Mouse (Mus musculus): ENCODE results near the gene Nol10. TPM values are rescaled to one million over a fixed set of nuclear protein-coding genes. Genes with fewer than 3 reads are reported as not detected.

Gene Nol10
- polyA plus RNA-seq, 1 experiment from 2014 or later, result 22.2 TPM

DNA sequence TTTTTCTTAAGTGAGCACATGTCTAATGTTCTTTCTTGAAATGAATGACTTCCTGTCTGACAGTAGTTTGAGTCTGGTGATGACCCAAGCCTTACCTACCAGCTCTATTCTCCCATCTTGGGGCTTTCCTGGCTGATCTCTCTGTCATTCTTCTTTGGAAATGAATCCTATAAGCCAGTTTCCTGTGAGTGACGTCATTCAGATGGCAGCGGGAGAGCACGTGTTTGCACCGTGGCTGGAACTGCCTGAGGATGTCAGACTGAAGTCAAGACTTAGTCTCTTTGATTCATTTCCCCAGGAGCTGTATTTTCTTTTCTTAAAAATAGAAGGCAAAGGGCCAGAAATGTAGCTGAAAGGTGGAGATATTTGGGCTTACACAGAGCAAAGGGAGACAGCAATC is 42.3 kb downstream of the Nol10 start:
- H3K27me3 ChIP-seq, result no peaks in the 10 kb centered on the region
- H3K4me3 ChIP-seq, result no peak overlapping the region
- 52% methylated on average over 4 of the region's 4 CpGs for WGBS
- no peak overlapping the region for H3K27ac ChIP-seq (replicated peaks)
- no peaks in the 10 kb centered on the region for H3K4me1 ChIP-seq
- no peak for ATAC-seq (replicated peaks)
- no peak overlapping the region for H3K4me2 ChIP-seq (replicated peaks)
- H3K9ac ChIP-seq (replicated peaks), result no peak overlapping the region
- H3K9me3 ChIP-seq, result no peaks in the 10 kb centered on the region
- H3K36me3 ChIP-seq, result no peaks in the 10 kb centered on the region

DNA sequence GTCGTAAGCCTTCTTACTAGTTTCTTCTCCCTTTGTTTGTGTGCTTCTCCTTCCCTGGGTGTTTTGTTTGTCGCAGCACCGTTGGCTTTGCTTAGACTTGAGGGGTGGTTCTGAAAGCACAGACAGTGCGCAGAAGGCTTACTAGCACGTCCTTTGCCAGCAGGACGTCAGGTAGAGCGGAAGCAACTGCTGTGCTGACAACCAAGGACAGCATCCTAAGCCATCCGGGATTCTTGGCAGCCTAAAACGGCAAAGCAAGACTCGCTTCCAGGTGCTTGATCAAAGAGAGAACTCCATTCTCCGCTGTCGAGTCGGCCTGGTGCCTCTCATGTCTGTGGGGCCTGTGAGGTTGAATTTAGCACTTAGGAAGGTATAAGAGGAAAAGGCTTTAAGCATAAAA is 44.9 kb downstream of the Nol10 start:
- Histone ChIP-seq H3K36me3 (no peaks in the 10 kb centered on the region), H3K4me2 (replicated peaks) (no peak overlapping the region), H3K9ac (replicated peaks) (no peak overlapping the region), H3K4me3 (no peak overlapping the region), H3K27ac (replicated peaks) (0 out of 2 replicates have a peak overlapping the region, but pooled peaks have one; percentile 15), H3K9me3 (no peaks in the 10 kb centered on the region), H3K27me3 (no peaks in the 10 kb centered on the region), H3K4me1 (peaks cover 8% of the 10 kb centered on the region)
- no peak for ATAC-seq (replicated peaks)
- WGBS, result 68% methylated on average over 13 of the region's 13 CpGs

DNA sequence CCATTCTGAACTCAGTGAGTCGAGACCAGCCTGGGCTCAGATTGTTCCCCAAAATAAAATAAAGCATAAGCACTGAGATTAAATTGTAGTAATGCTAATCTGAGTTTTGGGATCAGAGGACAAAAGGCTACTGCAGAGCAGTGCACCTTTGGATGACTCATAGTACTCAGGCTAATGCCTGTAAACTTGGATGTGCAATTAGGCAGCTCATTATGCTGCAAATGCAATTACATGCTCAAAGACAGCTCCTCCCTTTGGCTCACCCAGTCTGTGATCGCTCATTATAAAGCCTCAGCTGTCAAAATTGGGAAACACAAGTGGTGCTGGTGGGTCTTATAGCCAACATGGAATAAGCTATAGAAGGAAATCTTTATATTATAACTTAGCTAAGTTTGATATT is 48.9 kb downstream of the Nol10 start:
- Histone ChIP-seq H3K4me3 (no peak overlapping the region), H3K27ac (replicated peaks) (no peak overlapping the region), H3K9me3 (no peaks in the 10 kb centered on the region), H3K4me2 (replicated peaks) (no peak overlapping the region), H3K27me3 (no peaks in the 10 kb centered on the region), H3K4me1 (peaks cover 8% of the 10 kb centered on the region), H3K9ac (replicated peaks) (no peak overlapping the region), H3K36me3 (no peaks in the 10 kb centered on the region)
- ATAC-seq (replicated peaks), result peak; percentile 93
- WGBS, result 22% methylated on average over 2 of the region's 2 CpGs

DNA sequence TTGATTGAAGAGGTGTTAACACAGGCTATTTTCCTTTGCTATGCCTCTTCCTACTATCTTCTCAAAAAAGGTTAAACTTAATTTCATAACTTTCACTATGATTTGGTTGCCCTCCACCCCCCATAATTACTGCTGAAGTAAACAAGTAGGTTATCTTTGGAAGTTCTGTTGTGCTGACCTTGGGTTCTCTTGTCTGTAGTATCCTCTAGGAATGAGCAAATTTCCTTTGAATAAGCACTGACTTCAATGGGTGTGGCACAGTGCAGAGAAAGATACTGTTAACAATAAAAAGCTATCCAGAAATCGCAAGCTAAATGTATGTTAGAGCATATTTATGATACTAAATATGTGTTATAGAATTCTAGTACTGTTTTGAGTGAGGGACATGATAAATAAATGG is 53.2 kb downstream of the Nol10 start:
- Histone ChIP-seq H3K27me3 (no peaks in the 10 kb centered on the region), H3K4me1 (peaks cover 8% of the 10 kb centered on the region), H3K36me3 (peaks cover 21% of the 10 kb centered on the region), H3K9ac (replicated peaks) (no peak overlapping the region), H3K4me3 (no peak overlapping the region), H3K9me3 (no peaks in the 10 kb centered on the region), H3K27ac (replicated peaks) (no peak overlapping the region), H3K4me2 (replicated peaks) (no peak overlapping the region)
- no peak for ATAC-seq (replicated peaks)
- WGBS, result 96% methylated on average over 1 of the region's 1 CpGs

DNA sequence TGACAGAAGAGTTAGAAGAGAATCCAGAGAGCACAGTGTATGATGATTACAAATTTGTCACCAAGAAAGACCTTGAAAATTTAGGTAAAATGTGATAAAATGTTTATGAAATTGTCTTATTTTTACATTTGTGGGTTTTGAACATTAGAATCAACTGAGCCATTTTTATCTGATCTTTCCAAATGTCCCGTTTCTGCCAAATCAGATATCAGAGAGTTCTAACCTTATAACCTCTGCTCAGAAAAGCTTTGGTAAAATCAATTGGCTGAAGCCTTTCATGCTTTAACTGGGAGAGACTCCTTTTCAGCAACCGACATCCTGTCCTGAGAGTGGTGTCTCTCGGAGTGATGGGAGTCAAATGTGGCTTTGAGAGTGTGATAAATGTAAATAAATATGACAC is 53.9 kb downstream of the Nol10 start:
- H3K36me3 ChIP-seq, result peaks cover 21% of the 10 kb centered on the region
- ATAC-seq (replicated peaks), result no peak
- no peaks in the 10 kb centered on the region for H3K27me3 ChIP-seq
- no peak overlapping the region for H3K4me3 ChIP-seq
- H3K27ac ChIP-seq (replicated peaks), result no peak overlapping the region
- H3K4me1 ChIP-seq, result peaks cover 5% of the 10 kb centered on the region
- WGBS, result 87% methylated on average over 3 of the region's 3 CpGs
- H3K4me2 ChIP-seq (replicated peaks), result no peak overlapping the region
- H3K9me3 ChIP-seq, result no peaks in the 10 kb centered on the region
- no peak overlapping the region for H3K9ac ChIP-seq (replicated peaks)

DNA sequence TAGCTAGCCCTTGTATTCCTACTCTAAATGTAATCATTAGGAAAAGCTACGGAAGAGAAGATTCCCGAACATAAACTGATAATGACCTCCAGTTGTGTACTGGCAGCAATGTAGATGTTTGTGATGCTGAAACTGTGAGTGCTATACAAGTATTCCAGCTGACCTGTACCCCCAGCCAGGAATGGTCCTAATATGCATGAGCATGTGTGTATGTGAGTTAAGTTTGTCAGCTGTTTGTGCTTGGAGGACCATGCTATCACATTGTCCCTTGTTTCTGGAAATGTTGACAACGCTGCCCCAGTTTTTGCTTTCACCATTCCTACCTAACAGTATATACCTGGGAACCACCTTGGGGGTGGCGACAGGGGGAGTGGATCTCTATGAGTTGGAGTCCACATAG is 55.7 kb downstream of the Nol10 start:
- no peak overlapping the region for H3K4me3 ChIP-seq
- no peaks in the 10 kb centered on the region for H3K4me1 ChIP-seq
- H3K27ac ChIP-seq (replicated peaks), result no peak overlapping the region
- no peak overlapping the region for H3K9ac ChIP-seq (replicated peaks)
- no peaks in the 10 kb centered on the region for H3K9me3 ChIP-seq
- H3K36me3 ChIP-seq, result peaks cover 33% of the 10 kb centered on the region
- no peaks in the 10 kb centered on the region for H3K27me3 ChIP-seq
- WGBS, result 97% methylated on average over 4 of the region's 4 CpGs
- H3K4me2 ChIP-seq (replicated peaks), result no peak overlapping the region
- no peak for ATAC-seq (replicated peaks)

DNA sequence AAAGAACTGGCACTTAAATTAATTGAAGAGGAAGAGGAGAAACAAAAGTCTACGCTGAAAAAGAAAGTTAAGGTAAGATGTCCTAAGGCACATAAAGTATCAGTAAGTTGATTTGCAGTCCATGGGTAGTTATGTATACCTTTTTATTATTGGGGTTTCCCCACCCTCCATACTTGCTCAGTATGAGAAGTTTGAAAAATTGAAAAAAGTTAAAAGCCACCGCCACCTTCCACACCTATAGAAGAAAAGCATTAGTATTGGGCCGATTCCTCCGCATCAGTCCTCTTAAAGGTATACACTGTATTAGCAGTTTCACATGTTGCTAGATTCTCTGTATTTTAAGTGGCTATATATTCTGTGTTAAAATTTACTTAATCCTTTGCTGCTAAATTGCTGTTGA is 58.6 kb downstream of the Nol10 start:
- no peak for ATAC-seq (replicated peaks)
- H3K27ac ChIP-seq (replicated peaks), result no peak overlapping the region
- H3K4me3 ChIP-seq, result no peak overlapping the region
- H3K4me1 ChIP-seq, result no peaks in the 10 kb centered on the region
- peaks cover 33% of the 10 kb centered on the region for H3K36me3 ChIP-seq
- 98% methylated on average over 4 of the region's 4 CpGs for WGBS
- no peak overlapping the region for H3K9ac ChIP-seq (replicated peaks)
- no peaks in the 10 kb centered on the region for H3K9me3 ChIP-seq
- H3K4me2 ChIP-seq (replicated peaks), result no peak overlapping the region
- H3K27me3 ChIP-seq, result no peaks in the 10 kb centered on the region

DNA sequence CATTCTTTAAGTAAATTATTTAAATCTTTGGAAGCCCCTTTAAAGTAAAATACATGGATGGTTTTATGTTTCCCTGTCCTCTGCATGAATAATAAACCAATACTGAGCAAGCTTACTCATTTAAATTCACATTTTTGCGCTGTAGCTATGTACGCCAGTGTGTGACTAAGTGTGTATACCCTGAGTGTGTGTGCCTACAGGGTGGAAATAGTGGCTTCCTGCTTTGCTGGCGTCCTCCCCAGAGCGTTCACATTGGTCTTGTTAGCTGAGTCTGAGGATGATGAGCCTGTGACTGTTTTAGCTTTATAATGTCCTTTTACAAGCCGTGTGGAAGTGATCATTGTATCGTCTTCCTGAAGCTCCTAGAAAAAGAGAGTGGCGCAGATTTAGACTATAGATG is 60.1 kb downstream of the Nol10 start:
- Histone ChIP-seq H3K36me3 (peaks cover 29% of the 10 kb centered on the region), H3K4me2 (replicated peaks) (no peak overlapping the region), H3K9ac (replicated peaks) (no peak overlapping the region), H3K27ac (replicated peaks) (no peak overlapping the region), H3K4me1 (no peaks in the 10 kb centered on the region), H3K9me3 (no peaks in the 10 kb centered on the region), H3K27me3 (no peaks in the 10 kb centered on the region), H3K4me3 (no peak overlapping the region)
- no peak for ATAC-seq (replicated peaks)
- WGBS, result 94% methylated on average over 7 of the region's 7 CpGs

DNA sequence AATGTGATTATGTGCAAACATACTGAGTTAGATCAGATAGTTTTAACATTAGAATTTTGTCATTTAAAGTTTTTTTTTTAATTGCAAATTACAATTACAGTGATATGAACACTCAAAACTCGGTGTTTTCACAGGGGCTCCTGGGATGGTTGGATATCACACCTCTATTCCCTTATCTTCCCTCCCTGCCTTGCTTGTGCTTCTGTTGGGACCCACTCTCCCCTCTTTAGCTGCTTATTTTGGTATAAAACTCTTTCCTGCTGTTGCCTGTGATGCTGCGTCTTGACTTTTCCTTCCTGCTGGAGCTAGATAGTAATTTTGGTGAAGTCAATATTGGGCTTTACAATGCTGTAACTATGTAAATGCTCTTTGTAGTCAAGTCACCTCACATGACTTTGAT is 63.0 kb downstream of the Nol10 start:
- no peak overlapping the region for H3K4me3 ChIP-seq
- H3K36me3 ChIP-seq, result peaks cover 17% of the 10 kb centered on the region
- no peaks in the 10 kb centered on the region for H3K9me3 ChIP-seq
- no peak overlapping the region for H3K9ac ChIP-seq (replicated peaks)
- WGBS, result 91% methylated on average over 2 of the region's 2 CpGs
- no peak for ATAC-seq (replicated peaks)
- no peak overlapping the region for H3K4me2 ChIP-seq (replicated peaks)
- no peaks in the 10 kb centered on the region for H3K27me3 ChIP-seq
- no peak overlapping the region for H3K27ac ChIP-seq (replicated peaks)
- no peaks in the 10 kb centered on the region for H3K4me1 ChIP-seq

DNA sequence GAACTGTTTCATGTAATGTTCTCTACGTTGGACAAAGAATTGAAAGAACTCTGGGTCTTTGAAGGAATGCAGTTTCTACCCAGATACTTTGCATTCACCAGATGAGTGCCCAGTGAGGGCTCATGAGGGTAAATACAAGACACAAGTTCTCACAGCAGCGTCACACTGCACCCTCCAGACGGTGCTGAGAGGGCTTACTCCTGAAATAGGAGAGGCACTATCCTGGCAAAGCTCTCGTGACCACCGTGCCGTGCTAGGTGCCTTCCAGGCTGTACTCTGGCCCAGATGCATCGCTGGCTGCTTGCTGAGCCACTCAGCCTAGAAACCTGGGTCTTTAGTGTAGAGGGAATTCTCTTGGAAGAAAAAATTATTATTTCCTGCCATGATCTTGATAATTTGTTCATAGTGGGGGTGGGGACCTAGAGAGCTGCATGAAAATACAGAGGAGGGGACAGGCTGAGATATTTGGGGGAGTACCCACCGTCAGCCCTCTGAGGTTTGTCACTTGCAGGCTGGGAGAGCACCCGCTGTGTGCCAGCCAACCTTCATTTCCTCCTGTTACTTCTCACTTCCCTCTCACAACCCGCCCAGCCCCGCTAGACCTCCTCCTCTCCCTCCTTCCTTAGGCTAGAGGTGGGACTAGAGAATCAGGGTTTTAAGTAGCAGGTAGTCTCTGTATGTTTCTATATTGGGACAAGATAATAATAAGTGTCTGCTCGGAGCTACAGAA is 63.7 kb downstream of the Nol10 start:
- no peak for ATAC-seq (replicated peaks)
- no peaks in the 10 kb centered on the region for H3K27me3 ChIP-seq
- no peak overlapping the region for H3K4me2 ChIP-seq (replicated peaks)
- H3K27ac ChIP-seq (replicated peaks), result no peak overlapping the region
- H3K4me1 ChIP-seq, result no peaks in the 10 kb centered on the region
- peaks cover 22% of the 10 kb centered on the region for H3K36me3 ChIP-seq
- H3K4me3 ChIP-seq, result no peak overlapping the region
- WGBS, result 84% methylated on average over 12 of the region's 12 CpGs
- no peak overlapping the region for H3K9ac ChIP-seq (replicated peaks)
- H3K9me3 ChIP-seq, result no peaks in the 10 kb centered on the region

DNA sequence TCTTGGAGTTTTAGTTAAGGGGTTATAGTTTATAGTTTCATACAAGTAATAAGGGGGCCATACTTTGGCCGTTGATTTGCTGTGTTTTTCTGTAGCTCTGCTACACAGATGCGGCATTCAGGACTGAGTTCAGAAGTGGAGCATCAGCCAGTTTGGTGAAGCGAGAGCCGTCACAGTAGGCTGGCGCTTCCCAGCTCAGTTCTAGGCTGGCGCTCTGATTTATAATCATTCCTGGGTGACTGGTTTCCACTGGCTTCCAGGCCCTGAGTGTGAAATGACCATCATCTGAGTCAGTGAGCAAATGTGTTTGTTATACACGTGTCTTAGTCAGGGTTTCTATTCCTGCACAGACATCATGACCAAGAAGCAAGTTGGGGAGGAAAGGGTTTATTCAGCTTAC is 66.5 kb downstream of the Nol10 start:
- 92% methylated on average over 7 of the region's 7 CpGs for WGBS
- H3K27ac ChIP-seq (replicated peaks), result no peak overlapping the region
- no peak overlapping the region for H3K4me2 ChIP-seq (replicated peaks)
- H3K27me3 ChIP-seq, result no peaks in the 10 kb centered on the region
- no peak overlapping the region for H3K9ac ChIP-seq (replicated peaks)
- no peaks in the 10 kb centered on the region for H3K9me3 ChIP-seq
- no peaks in the 10 kb centered on the region for H3K4me1 ChIP-seq
- H3K4me3 ChIP-seq, result no peak overlapping the region
- H3K36me3 ChIP-seq, result peaks cover 23% of the 10 kb centered on the region
- ATAC-seq (replicated peaks), result no peak

DNA sequence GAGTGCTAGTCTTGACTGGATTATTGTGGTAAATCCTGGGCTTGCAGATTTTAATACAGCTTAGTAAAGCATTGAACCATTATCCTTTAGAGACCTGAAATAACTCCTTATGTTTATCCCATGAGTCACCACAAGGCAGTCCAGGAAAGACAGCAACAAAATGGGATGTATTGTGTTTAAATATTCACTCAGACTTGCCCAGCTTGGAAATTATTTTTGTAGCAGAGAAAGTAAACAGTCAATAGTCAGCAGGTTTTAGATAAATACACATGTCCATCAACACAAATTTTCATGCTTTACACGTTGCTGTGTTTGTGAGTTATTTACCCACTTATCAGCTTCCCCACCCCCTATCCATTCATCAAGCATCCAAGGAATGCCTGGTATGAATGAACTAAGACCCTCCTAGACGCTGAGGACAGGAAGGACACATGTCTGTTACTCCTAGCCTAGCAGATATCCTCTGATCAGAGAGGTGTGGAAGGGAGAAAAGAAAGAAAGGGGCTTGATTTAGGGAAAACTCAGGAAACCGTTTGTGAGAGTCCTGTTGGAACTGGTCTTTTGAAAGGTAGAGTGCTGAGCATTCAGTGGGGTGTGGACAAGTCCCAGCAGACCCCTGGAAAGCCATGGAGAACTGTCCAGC is 72.0 kb downstream of the Nol10 start:
- no peak overlapping the region for H3K27ac ChIP-seq (replicated peaks)
- no peak overlapping the region for H3K4me3 ChIP-seq
- WGBS, result 56% methylated on average over 3 of the region's 3 CpGs
- H3K4me2 ChIP-seq (replicated peaks), result no peak overlapping the region
- ATAC-seq (replicated peaks), result no peak
- H3K9ac ChIP-seq (replicated peaks), result no peak overlapping the region
- H3K36me3 ChIP-seq, result peaks cover 23% of the 10 kb centered on the region
- no peaks in the 10 kb centered on the region for H3K9me3 ChIP-seq
- H3K27me3 ChIP-seq, result no peaks in the 10 kb centered on the region
- H3K4me1 ChIP-seq, result no peaks in the 10 kb centered on the region
